Mouse (Mus musculus) CD4-positive helper T cell, adult 2 months (primary cell): ENCODE data around the gene Rab11fip5.

Source experiments
- DNase-seq: peaks from one replicate; pipeline ENCODE4 v3.0.0-alpha.2; 2012; ENCODE audit warnings: low read depth, missing footprints, low spot score

Rab11fip5 gene

DNA sequence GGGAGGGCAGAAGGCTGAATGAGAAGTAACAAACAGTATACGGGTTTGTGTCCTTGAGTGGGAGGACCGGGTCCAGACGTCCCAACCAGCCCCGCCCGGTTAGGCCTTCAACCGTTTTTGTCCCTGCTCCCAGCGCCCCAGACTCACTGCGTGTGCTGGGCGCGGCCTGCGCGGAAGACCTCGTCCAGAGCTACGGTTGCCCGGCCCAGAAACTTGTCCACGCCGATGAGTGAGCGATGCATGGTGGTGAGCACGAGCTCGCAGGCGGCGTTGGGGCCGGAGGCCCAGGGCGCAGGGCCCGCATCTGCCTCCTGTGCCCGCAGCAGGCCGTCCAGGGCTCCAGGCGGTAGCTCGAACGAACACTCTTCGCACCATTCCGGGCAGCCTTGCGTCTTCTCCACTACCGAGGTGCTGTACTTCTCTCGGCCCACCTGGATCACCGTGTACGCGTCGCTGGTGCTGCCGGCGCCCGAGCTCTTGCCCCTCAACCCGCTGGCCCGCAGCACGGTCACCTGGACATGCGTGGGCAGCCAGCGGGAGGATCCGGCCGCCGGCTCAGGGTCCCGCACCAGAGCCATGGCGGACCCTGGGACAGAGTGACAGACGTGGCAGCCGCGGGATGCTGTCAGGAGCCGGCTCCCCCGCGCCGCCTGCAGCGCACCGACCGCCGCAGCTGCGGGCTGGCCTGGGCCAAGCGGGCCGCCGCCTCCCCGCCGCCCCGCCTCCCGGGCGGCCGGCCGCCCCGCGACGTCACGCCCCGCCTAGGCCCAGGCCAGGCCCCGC, at the start of gene Rab11fip5:
Rab11fip5 (minus strand) TSS at position 684 of the 783 bp plus-strand sequence.
- no peak for DNase-seq

DNA sequence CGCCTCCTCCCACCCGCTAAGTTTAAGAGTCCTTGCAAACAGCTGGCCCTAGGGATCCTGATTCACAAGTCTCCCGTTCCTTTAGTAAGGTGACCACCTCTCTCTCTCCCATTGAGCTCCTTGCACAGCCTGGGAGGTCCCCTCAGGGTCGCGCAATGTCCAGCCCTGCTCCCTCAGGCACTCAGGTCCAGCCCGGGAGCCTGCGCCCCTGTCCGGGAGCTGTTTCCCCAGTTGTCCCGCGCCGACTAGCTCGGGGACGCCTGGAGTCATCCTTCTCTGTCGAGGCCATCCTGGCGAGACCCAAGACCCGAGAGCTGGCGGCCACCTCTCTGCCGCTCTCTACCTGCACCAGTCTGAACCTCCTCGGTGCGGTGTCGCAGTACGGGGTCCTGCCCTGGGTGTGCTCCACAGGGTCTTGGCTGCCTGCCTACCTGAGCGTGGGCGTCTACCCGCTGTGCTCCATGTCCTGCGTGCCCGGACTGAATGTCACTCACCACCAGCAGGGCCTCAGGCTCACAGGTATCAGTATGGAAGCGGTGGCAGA, 49.5 kb upstream of the Rab11fip5 start, which contains the start of gene Noto:
Noto (plus strand) TSS at position 51 of the 544 bp plus-strand sequence.
- DNase-seq: no peak

DNA sequence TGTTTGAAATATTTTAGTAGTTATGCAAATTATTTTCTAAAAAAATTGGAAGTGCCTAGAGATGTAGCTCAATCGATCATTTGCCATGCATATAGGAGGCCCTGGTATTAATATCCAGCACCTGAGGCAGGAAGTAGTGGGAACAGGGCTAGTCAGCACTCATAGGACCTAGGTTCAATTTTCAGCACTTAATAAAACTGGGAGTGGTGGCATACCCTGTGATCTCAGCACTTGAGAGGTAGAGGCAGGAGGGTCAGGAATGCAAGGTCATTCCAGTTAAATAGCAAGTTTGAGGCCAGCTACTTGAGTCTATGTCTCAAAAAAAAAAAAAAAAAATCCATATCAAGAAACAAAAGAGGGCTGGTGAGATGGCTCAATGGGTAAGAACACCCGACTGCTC, 44.7 kb upstream of the Rab11fip5 start:
- no peak for DNase-seq

DNA sequence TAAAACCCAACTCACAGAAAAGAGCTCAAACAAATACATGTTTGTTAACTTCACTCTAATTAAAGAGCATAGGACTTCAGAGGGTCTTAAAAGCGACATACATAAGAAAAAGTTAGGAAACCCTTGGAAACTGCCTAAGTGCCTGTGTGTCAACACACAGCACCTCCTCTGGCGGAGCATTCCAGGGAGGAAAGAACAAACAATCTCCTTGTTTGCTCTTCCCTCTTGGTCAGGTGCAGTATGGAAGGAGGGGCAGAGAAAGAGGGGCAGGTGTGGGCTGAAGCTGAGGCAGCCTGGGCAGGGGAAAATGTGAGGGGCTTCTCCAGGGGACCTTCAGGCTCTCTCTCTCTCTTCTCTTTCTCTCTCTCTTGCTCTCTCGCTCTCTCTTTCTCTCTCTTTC, 41.4 kb upstream of the Rab11fip5 start:
- no peak for DNase-seq

DNA sequence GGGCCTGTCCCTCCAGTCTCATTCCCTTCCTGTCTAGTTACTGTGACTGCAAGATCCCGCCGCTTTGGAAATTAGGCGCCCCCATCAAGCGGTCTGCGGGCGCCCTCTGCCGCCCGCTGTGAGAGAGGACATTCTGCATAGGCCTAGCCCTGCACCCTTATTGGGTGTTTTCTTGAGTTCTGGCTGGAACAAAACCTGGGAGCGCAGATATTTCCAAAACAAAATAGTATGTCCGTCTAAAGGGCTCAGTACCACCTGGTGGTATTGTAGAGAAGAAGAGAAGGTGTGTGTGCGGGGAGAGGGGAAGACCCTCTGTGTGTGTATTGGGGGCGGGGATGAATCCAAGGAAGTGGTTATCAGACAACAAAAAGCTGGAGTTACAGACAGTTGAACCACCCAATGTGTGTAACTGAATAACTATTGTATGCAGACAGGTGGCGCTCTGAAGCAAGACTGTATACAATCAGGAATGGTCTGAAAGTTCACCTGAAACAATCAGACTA, 36.4 kb upstream of the Rab11fip5 start:
- peak; percentile 21 for DNase-seq

DNA sequence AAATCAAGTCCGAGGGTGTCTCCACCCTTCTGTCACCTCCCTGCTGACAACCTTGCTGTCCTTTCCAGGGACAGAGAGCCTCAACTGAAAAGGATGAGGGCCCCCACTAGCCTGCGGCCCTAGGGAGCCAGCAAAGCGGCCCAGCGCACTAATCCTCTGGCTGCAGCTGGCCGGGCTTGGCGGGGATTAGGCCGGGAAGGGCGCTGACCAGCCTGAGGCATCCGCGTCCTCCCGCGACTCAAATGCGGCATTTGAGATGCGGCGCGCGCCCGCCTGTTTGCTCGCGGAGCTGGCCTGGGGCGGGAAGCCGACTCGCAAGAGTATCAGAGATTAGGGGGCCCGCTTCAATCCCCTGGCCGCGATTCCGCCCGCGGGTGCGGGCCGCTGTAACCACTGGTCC, 34.6 kb upstream of the Rab11fip5 start:
- DNase-seq: no peak

DNA sequence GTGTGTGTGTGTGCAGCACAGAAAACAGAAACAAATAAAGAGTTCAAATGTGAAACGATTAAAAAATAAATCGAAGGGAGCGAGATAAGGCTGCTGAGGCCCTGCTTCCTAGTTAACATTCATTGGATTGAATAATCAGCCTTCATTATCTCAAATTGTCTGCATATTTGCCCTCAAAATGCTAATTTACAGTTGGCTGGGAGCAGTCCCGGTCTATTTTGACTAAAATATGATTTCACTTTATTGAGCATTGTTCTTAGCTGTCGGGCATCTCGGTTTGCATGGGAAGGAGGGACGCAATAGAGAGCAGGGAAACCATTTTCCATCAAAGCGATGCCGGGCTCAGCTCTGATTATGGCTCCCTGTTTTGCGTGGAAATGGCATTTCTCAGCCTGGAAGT, 28.6 kb upstream of the Rab11fip5 start:
- DNase-seq: no peak

DNA sequence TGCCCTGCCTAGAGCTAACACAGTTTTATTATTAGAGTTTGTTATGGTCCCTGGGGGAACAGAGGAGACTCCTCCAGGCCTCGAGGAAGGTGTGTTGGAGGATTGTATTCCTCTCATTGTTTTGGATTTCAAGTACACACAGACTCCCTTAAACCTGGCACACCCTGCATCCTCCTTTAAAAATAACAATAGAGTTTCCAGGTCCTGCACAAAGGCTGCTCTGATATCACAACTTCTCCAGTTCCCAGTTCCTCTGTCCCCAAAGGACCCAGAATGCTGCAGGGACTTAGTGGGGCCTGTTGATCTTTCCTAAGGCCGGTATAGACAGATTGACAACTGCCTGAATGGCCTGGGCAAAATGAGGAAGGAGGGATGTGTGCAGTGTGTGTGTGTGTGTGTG, 28.2 kb upstream of the Rab11fip5 start:
- no peak for DNase-seq

DNA sequence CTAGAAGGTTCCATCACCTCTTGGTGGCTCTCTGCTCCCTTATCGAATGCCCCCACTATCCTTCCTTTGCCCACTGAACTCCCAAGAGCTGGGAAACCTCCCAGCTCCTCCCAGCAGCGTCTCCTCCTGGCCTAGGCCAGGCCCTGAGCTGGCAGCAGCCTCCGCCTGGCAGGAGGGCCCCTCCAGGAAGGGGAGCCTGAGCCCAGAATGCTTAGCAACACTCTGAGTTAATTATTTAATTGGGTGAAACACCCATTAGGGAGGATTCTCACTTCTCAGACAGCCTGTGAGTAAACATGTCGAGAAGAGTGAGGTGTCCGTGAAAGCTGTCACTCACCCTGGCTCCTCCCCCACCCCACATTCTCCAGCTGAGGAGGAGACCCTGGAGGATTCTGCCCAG, 25.3 kb upstream of the Rab11fip5 start:
- no peak for DNase-seq

DNA sequence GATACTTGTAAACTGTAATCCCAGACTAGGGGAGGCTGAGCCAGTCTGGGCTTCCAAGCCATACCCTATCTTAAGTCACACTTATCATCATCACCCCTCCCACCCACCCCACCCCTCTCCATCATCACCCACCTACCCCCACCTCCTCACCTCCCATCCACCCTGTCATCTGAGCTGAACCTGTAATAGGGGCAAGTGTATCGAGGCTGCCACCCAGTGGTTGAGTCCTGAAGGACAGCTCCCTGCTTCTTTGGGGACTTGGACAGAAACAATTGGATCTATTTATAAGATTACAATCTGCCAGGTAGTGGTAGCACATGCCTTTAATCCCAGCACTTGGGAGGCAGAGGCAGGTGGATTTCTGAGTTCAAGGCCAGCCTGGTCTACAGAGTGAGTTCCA, 22.7 kb upstream of the Rab11fip5 start:
- DNase-seq: peak; percentile 27

DNA sequence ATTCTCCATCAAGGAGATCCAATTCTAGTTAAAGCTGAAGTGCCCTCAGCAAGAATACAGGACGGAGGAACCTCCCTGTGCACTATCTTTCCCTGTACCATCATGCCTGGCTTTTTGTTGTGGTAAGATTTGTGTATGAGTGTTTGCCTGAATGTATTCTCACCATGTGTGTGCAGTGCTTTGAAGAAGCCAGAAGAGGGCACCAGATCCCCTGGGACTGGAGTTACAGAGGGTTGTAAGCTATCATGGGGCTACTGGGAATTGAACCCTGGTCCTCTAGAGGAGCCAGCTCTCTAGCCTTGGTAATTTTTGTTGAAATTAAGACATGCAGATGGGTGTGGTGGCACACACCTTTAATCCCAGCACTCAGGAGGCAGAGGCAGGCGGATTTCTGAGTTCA, 20.9 kb upstream of the Rab11fip5 start:
- no peak for DNase-seq

DNA sequence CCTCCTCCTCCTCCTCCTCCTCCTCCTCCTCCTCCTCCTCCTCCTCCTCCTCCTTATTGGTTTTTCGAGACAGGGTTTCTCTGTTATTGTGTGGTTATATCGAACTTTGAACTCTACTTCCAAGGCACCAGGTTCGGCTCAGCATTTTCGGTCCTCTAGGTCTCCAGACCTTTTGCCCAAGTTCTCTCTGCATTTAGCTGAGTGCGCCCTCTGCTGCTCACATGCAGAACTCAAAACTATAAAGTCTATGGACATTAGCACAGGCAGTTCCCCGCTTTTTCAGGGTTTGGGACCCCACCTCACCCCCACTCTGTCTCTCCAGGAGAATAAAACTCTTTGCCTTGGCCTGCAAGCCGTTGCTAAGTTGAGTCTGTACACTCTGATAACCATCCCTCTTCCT, 17.4 kb upstream of the Rab11fip5 start:
- peak; percentile 56 for DNase-seq

DNA sequence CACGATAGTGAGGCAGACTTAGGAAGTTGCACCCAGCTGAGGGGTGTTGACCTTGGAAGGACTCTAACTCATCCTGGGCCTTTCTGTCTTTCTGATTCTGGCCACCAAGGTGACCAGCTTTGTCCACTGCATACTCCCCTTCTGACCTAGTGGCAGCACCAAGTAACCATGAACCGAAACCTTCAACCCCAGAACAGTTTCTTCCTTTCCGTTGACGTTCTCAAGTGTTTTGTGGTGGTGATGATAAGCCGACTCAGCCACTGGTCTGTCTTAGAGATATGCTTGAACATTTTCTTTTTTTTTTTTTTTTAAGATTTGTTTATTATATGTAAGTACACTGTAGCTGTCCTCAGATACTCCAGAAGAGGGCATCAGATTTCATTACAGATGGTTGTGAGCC, 14.2 kb upstream of the Rab11fip5 start:
- DNase-seq: no peak

DNA sequence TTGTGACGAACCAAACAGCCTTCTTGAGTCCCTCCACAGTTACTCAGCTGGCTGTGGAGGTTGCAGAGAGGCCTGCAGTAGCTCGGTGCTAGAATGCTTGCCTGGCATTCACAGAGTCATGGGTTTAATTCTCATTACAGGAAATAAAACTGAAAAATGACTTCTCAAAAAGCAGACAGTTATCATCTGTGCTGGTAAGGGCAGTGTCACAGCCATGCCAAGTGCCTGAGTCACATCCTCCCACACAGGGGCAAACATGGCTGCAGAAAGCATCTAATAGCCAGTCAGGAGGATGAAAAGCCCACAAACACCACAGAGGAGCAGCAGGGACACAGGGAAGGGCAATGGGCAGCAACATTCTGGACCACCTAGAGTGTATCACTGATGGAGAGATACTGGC, 8.4 kb upstream of the Rab11fip5 start:
- no peak for DNase-seq

DNA sequence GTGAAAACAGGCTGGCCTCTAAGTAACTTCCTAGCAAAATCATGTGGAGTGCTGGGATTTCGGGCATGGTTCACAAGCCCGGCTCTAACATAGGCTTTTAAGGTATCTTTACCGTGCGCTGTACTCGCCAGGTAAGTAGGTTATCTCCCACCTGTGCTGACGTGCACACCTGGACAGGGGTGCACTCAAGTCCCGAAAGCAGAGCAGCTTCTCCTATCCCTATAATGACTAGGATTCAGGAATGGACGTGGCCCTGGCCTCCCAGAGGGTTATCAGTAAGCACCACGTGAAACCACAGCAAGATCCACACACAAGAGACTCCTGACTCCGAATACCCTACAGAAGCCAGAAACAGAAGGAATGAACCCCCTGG, 7.2 kb upstream of the Rab11fip5 start:
- no peak for DNase-seq

DNA sequence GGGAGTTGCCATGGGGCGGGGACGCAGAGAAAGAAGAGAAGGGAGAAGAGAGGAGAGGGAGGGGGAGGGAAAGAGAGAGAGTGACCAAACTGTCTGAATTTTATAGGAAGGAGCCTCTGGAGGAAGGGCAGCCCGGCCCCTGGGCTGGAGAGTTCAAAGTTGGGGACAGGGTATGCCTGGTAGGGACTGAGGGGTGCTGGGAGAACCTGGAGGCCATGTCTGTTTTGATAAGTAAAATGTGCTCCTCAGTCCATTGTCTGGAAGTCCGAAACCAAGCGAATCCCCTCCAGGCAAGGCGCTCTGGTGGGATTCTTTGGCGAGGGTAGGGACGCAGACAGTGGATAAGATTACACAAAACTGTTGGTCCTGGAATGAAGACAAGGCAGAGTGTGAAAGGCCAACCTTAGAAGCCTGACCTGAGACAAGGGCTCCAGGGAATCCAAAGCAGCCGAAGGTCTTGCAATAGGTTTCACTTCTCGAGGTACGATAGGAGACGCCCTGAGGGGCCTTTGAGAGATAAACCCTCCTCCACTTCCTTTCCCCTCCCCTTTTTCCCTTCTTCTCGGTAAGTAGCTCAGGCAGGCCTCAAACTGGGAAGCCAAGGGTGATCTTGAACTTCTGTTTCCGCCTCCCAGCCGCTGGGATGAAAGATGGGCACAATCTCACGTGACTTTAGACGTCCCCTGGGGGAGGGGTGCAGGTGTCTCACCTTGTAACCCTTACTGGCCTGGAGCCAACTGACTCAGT, 6.6 kb upstream of the Rab11fip5 start:
- DNase-seq: no peak

DNA sequence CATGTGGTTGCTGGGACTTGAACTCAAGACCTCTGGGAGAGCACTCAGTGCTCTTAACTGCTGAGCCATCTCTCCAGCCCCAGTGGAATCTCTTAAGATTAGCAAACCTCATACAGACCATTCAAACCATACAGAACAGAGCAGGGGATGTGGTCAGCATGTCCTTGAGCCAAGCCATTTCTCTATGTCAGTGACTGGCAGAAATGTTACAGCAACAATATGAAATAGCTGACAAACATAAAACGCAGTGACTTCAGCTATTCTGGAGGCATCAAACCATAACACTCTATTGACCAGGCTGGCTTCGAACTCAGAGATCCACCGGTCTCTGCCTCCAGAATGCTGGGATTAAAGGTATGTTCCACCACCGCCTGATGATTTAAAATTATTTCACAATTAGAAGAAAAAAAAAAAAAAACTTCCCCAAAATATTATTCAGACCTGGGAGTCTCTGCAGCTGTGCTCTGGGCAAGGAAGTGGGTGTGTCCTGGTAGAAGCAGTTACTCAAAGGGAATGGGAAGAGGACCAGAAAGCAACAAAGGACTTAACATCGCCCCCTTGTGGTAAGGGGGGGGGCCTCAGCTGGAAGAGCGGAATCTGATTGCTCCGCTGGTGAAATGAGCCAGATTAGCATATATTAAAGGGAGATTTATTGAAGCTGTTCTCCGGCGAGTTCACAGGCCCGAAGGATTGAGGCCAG, 5.9 kb upstream of the Rab11fip5 start:
- DNase-seq: peak; percentile 61

DNA sequence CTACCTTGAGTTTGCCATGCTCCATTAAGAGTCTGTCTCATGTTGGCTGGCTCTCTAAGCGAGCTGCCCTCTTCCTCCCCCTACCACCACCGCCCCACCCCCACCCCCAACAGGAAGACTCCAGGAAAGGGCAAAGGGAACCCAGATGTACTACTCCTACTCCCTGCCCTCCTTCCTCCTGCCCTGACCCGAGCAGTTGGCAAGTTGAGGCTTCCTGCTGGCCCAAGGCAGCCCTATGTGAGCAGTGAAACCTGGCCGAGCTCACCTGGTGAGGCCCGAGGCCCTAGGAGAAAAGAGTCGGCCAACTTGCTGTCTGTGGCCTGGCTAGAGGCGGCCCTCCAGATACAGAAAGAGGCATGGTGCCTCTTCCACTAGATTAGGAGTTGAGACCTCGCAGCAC, 4.2 kb upstream of the Rab11fip5 start:
- no peak for DNase-seq

DNA sequence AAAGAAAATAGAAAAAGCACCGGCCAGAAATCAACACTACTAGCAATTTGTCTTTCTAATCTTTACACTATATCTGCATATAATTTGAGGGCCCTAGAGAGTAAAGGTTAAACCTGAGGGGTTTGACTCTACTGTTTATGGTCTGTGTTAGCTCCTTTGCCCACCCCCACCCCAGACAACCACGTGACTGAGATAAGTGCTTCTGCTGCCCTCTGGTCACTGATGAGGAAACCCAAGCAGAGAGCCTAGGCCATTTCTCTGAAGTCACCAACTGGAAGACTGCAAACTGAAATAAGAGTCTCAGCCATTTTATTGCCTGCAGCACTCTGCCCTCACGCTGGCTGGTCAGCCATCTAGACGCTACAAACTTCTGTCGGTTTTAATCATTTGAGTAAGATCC, 3.4 kb upstream of the Rab11fip5 start:
- DNase-seq: no peak

DNA sequence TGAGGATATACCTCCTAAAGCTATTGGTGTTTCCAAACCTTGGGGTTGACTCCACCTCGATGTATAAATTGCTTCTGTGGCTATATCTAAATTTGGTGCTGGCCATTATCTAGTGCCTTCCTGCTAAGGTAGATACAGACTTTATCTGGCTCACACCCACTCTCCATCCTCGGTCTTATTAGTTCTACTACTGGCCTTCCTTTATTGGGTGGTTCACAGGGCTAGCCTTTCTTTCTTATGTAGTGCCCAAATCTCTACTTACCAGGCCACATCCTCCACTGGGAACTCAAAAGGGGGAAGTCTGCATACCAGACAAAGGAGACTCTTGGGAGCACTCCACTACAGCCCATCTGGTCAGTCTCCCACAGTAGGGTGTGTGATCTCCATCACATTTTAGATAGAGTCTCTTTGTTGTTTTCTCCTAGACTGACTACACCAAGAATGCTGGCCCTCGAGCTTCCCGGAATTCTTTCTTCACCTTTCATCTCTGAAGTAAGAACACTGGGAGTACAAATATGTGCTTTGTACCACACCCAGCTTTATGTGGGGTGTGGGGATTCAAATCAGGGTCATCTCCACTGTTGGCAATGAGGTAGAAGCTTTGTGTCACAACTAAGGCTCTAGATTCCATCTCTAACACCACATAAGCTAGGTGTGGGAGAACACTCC, 2.8 kb upstream of the Rab11fip5 start:
- no peak for DNase-seq

DNA sequence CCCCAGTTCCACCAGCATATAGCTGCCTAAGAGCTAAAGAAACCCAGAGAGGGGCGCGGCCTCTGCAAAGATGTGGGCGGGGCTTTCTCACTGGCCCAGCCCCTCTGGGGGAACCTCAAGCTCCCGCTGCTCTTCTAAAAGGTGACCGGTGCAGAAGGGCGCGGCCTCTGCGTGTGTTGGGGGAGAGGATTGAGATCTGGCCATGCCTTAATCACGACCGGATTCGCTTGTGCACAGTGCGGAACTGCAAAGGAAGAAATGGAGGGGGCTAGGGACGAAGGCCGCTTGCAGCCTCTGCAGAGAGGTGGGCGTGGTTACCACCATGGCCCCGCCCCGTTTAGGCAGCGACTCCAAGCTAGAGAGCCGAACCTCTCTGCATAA, 290 bp upstream of the Rab11fip5 start:
- DNase-seq: peak; percentile 97
